Mouse (Mus musculus) thymus, adult 2 months (tissue): ENCODE results near the gene Rfx1. TPM values are rescaled to one million over a fixed set of nuclear protein-coding genes. Genes with fewer than 3 reads are reported as not detected.

Experiments
- DNase-seq: peaks from one replicate; pipeline ENCODE4 v3.0.0; 2021
- H3K27ac ChIP-seq: fragments of 200-500 bp; 2 replicates; pipeline ENCODE4 v1.5.1; 2012; ENCODE audit warnings: low read length, control low read depth; ENCODE audit not compliant: control insufficient read depth, insufficient read depth
- H3K27me3 ChIP-seq: fragments of 200-500 bp; 2 replicates; pipeline ENCODE4 v1.6.1; 2012; ENCODE audit warnings: mild to moderate bottlenecking, low read length, moderate library complexity, mixed read lengths; ENCODE audit not compliant: control insufficient read depth, insufficient read depth
- H3K36me3 ChIP-seq: fragments of 200-500 bp; 2 replicates; pipeline ENCODE4 v1.6.1; 2012; ENCODE audit warnings: mild to moderate bottlenecking, low read length, moderate library complexity; ENCODE audit not compliant: control insufficient read depth, insufficient read depth
- H3K4me1 ChIP-seq: fragments of 200-500 bp; replicated peaks from 2 replicates; pipeline ENCODE4 v1.6.1; 2012; ENCODE audit warnings: low read length; ENCODE audit not compliant: control insufficient read depth, insufficient read depth
- H3K4me3 ChIP-seq: fragments of 200-500 bp; 2 replicates; pipeline ENCODE4 v1.5.1; 2012; ENCODE audit warnings: mild to moderate bottlenecking, low read length, control low read depth, moderate library complexity; ENCODE audit not compliant: control insufficient read depth, insufficient read depth
- CTCF ChIP-seq: fragments of 200-500 bp; IDR thresholded peaks from 2 replicates; pipeline ENCODE4 v1.5.1; 2012; ENCODE audit warnings: mild to moderate bottlenecking, control low read depth, low read length, moderate library complexity, borderline replicate concordance; ENCODE audit not compliant: control insufficient read depth, poor library complexity, insufficient read depth; ENCODE audit errors: extremely low read depth
- POLR2A ChIP-seq: fragments of 200-500 bp; IDR thresholded peaks from 2 replicates; pipeline ENCODE4 v1.6.1; 2012; ENCODE audit warnings: mild to moderate bottlenecking, low read length, control low read depth, moderate library complexity; ENCODE audit not compliant: control insufficient read depth, poor library complexity, insufficient read depth; ENCODE audit errors: extremely low read depth
- WGBS: fragments of 180-500 bp; shearing (Covaris S2); methylation state at CpG from one replicate; pipeline ENCODE4 v1.1.7; 2018; 5-methylcytosine and 5-hydroxymethylcytosine counted together
- polyA plus RNA-seq: library from polyadenylated mRNA; depleted of rRNA; stranded (reverse); fragments of >200 nt; gene quantifications from 2 replicates; pipeline ENCODE4 v1.2.3, GENCODE M21; 2012

Gene Rfx1
- polyA plus RNA-seq, 1 experiment = 76.1 TPM

DNA sequence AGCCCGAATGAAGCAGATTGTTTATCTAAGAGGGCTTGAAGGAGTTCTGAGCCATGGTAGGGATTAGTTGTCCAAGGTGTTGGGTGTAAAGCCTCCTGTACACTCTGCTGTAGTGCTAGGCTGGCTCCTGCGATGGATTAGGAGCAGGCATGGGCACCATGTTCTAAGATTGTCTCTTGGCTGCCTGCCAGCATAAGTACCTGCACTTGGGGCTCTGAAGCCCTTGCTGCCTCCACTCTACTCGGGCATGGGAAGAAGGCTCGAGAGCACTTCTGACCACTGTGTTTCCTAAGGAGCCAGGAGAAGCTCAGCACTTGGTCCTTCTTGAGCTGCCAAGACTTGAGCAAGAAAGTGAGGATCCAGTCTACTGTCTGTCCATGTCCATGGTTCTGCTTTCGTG, 12.6 kb downstream of the Rfx1 start:
- no peak for DNase-seq
- peaks cover 33% of the 10 kb centered on the region for H3K36me3 ChIP-seq
- no peaks in the 10 kb centered on the region for H3K4me1 ChIP-seq
- H3K27me3 ChIP-seq = no peaks in the 10 kb centered on the region
- H3K4me3 ChIP-seq = no peak overlapping the region
- 98% methylated on average over 5 of the region's 5 CpGs for WGBS
- no peak for TF ChIP-seq CTCF
- TF ChIP-seq POLR2A = no peak
- no peak overlapping the region for H3K27ac ChIP-seq

DNA sequence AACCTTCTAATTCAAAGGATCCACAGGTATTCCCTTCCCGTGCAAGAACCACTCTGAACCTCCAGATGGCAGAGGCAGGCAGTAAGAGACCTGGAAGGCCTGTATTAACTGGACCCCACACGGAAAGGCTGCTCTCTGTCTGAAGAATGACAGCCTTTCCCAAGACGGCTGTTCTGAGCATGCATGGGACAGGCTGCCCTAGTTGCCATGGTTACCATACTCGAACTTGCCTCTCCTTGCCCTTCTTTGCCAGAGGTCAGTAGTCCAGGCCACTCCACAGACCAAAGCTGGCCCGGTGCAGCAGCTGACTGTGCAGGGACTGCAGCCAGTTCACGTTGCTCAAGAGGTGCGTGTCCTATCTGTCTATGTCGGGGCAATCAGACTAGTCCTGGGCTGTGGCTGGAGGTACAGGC, 17.2 kb downstream of the Rfx1 start:
- DNase-seq = no peak
- no peaks in the 10 kb centered on the region for H3K27me3 ChIP-seq
- peaks cover 51% of the 10 kb centered on the region for H3K36me3 ChIP-seq
- H3K27ac ChIP-seq = no peak overlapping the region
- H3K4me1 ChIP-seq = no peaks in the 10 kb centered on the region
- H3K4me3 ChIP-seq = no peak overlapping the region
- 86% methylated on average over 8 of the region's 8 CpGs for WGBS
- TF ChIP-seq CTCF = no peak
- no peak for TF ChIP-seq POLR2A

DNA sequence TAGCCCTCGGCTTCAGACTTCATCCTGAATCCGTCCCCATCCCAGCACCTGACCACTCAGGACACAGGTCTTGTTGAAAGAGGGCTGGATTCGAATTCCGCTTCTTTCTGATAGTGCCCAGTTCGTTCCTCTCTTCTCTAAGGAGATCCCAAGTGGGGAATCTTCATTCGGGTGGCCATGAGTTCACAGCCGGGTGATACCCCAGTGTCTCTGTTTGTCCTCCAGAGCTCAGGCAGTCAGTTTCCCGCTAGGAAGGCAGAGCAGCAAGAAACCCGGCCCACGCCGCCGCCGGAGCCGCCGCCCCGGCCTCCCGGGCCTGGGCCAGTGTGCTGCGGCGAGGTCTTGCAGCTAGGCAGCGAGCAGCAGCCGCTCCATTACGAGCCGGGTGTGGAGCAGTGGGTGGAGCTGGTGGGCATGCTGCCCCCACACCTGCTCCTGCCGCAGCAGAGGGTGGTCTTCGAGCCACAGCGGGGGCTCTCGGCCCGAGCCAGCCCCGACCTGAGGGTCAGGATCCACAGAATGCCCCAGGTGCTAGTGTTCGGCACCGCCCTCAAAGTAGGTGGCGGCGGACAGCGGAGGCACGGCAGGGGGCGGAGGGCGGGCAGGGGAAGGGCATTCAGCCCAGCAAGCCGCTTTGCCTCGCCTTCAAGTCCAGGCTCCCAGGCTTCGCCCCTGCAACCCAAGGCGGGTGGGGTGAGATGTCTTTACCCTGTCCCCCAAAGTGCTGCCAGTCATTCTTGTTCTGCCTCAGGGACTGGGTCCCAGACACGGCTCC, 17.9 kb downstream of the Rfx1 start:
- no peaks in the 10 kb centered on the region for H3K27me3 ChIP-seq
- WGBS = 96% methylated on average over 42 of the region's 42 CpGs
- H3K27ac ChIP-seq = no peak overlapping the region
- no peak overlapping the region for H3K4me3 ChIP-seq
- DNase-seq = no peak
- no peaks in the 10 kb centered on the region for H3K4me1 ChIP-seq
- peaks cover 57% of the 10 kb centered on the region for H3K36me3 ChIP-seq
- no peak for TF ChIP-seq POLR2A
- TF ChIP-seq CTCF = no peak

GRCm38 (mm10) chr8:84087156-84087555, 20.5 kb downstream of the Rfx1 start:
- DNase-seq = no peak
- no peak overlapping the region for H3K4me3 ChIP-seq
- H3K36me3 ChIP-seq = peaks cover 48% of the 10 kb centered on the region

GRCm38 (mm10) chr8:84087821-84088220, 21.2 kb downstream of the Rfx1 start:
- H3K36me3 ChIP-seq = peaks cover 41% of the 10 kb centered on the region
- 97% methylated on average over 14 of the region's 14 CpGs for WGBS

More at GRCm38 (mm10) chr8:84087156-84087555, 20.5 kb downstream of the Rfx1 start:
- no peaks in the 10 kb centered on the region for H3K27me3 ChIP-seq
- H3K4me1 ChIP-seq = no peaks in the 10 kb centered on the region
- no peak overlapping the region for H3K27ac ChIP-seq
- TF ChIP-seq CTCF (no peak), POLR2A (no peak)
- WGBS = 96% methylated on average over 7 of the region's 7 CpGs

DNA sequence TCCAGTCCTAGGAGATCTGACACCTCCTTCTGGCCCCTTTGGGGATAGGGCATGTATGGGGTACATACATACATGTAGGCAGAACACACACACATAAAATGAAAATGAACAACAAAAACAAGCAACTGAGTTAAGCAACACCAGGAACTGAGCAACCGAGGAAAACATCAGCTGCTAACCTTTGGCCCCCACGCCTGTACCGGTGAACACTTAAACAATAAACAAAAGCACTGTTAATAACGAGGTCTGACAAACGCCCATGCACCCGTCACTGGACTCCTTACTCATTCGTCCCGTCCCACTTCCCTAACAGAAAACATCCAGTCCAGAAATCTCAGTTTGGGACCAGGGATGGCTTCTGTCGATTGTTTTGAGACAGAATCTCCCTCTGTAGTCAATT, 22.6 kb downstream of the Rfx1 start:
- no peak for TF ChIP-seq CTCF
- no peak for TF ChIP-seq POLR2A
- 95% methylated on average over 9 of the region's 9 CpGs for WGBS
- Histone ChIP-seq H3K4me3 (no peak overlapping the region), H3K4me1 (no peaks in the 10 kb centered on the region), H3K27ac (no peak overlapping the region), H3K27me3 (no peaks in the 10 kb centered on the region), H3K36me3 (peaks cover 33% of the 10 kb centered on the region)
- DNase-seq = no peak

More at GRCm38 (mm10) chr8:84087821-84088220, 21.2 kb downstream of the Rfx1 start:
- no peaks in the 10 kb centered on the region for H3K27me3 ChIP-seq
- TF ChIP-seq CTCF = no peak
- no peak for TF ChIP-seq POLR2A
- DNase-seq = no peak
- no peak overlapping the region for H3K4me3 ChIP-seq
- no peaks in the 10 kb centered on the region for H3K4me1 ChIP-seq
- no peak overlapping the region for H3K27ac ChIP-seq
